9 mouse cellular contexts compared by ENCODE assay signal in the genomic region with DNA sequence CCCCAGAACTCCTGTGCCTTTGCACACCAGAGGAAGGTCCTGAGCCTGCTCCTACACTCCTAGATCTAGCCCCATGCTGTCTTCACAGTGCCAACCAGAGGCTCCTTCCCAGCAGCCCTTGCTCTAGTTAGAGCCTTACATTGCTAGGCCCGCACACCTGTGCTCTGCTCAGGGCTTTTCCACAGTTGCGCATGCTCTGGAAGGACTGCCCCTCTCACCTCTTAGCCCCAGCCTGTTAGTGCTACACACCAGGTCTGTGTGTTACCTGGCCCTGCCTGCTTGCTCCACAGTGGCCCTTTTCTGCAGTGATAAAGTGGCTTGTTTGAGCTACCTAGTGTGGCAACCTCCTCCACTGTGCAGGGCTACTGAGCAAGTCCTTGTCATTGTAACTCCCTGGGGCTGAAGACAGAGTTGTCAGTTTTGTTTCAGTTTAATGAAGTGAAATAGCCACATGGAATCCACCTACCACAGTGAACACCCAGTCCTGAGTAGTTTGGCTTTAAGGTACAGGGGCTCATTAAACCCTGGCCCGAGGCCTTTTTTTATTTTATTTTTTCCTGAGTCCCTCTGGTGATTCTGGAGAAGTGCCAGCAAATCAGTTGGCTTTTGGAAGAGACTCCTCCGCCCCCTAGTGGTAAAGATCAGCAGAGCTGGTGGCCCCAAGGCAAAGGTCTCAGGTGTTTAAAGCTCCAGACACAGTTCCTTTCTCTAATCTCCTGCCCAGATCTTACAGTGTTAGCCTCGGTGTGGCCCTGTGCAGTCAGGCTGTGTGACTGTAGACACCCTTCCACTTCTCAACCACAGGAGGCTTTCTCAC. TPM values are rescaled to one million over a fixed set of nuclear protein-coding genes. Genes with fewer than 3 reads are reported as not detected.
DNase-seq lines count a peak whose midpoint lies in the region; ATAC-seq and TF ChIP-seq lines count a peak whose summit lies in the region.
"Had no signal": no experiment of that assay in that cellular context is flagged by ENCODE, and none has a peak within 500 bp of the region (broad histone marks: within the 10 kb centered on the region; RNA-seq: fewer than 3 reads in every experiment).

No protein-coding gene starts in this region.

- peak; percentile 45 for DNase-seq in adrenal gland, adult 8-10 months
- peak; percentile 64 for DNase-seq in embryo, embryonic 9.5 days (ENCODE audit: extremely low spot score)
- peak; percentile 93 for DNase-seq in kidney, postnatal 0 days (ENCODE audit: low spot score)
- DNase-seq in liver, embryonic 13.5 days: peak; percentile 59
- peak; percentile 71 for DNase-seq in neural tube, embryonic 11.5 days (ENCODE audit: low spot score)
- DNase-seq in testis, postnatal 14 days (ENCODE audit: low spot score): peak; percentile 43

- H3K4me1 ChIP-seq in heart, embryonic 14.5 days (ENCODE audit: control insufficient read depth in 2 of 2, insufficient read depth in 2 of 2, low read length in 2 of 2): peaks cover 0 to 4% of the 10 kb centered on the region in 2 experiments; a peak in 1 of 4 replicates
- no peaks in the 10 kb centered on the region; the same call in 1 of the 2 replicates for H3K4me1 ChIP-seq in kidney, postnatal 0 days (replicated peaks; ENCODE audit: insufficient read depth, low read length)
- H3K4me1 ChIP-seq in liver, embryonic 13.5 days (replicated peaks): peaks cover 27% of the 10 kb centered on the region
- H3K4me1 ChIP-seq in neural tube, embryonic 11.5 days (ENCODE audit: control insufficient read depth, insufficient read depth, low read length): no peaks in the 10 kb centered on the region

- no peak overlapping the region for H3K9ac ChIP-seq in heart, embryonic 14.5 days (ENCODE audit: low read length)
- H3K9ac ChIP-seq in kidney, postnatal 0 days (ENCODE audit: low read depth, low read length): no peak overlapping the region
- 0 out of 2 replicates have a peak overlapping the region, but pooled peaks have one; percentile 23 for H3K9ac ChIP-seq in liver, embryonic 13.5 days
- H3K9ac ChIP-seq in neural tube, embryonic 11.5 days (ENCODE audit: low read length): no peak overlapping the region

- H3K36me3 ChIP-seq in heart, embryonic 14.5 days (ENCODE audit: control insufficient read depth, insufficient read depth, low read length): peaks cover 63% of the 10 kb centered on the region
- H3K36me3 ChIP-seq in kidney, postnatal 0 days (ENCODE audit: insufficient read depth, low read length): peaks cover 8% of the 10 kb centered on the region
- H3K36me3 ChIP-seq in liver, embryonic 13.5 days: peaks cover 74% of the 10 kb centered on the region
- H3K36me3 ChIP-seq in neural tube, embryonic 11.5 days (ENCODE audit: control insufficient read depth, insufficient read depth, low read length): peaks cover 8% of the 10 kb centered on the region

- H3K4me2 ChIP-seq in heart, embryonic 14.5 days (ENCODE audit: low read length): no peak overlapping the region
- H3K4me2 ChIP-seq in kidney, postnatal 0 days (ENCODE audit: low read length): no peak overlapping the region
- no peak overlapping the region for H3K4me2 ChIP-seq in liver, embryonic 13.5 days
- no peak overlapping the region for H3K4me2 ChIP-seq in neural tube, embryonic 11.5 days (ENCODE audit: low read depth)

- no peak overlapping the region for H3K4me3 ChIP-seq in heart, embryonic 14.5 days (ENCODE audit: control insufficient read depth in 1 of 2, insufficient read depth in 1 of 2, low read depth in 1 of 2, low read length in 2 of 2)
- no peak overlapping the region for H3K4me3 ChIP-seq in kidney, postnatal 0 days (replicated peaks; ENCODE audit: low read depth, low read length)
- no peak overlapping the region for H3K4me3 ChIP-seq in liver, embryonic 13.5 days (replicated peaks)
- no peak overlapping the region for H3K4me3 ChIP-seq in neural tube, embryonic 11.5 days (ENCODE audit: low read depth, low read length)

- TF ChIP-seq CTCF in kidney, postnatal 0 days (IDR thresholded peaks at IDR 0.05; ENCODE audit: low read depth): peak; percentile 86

- H3K9me3 ChIP-seq in heart, embryonic 14.5 days (ENCODE audit: control insufficient read depth, low read length): peaks cover 4% of the 10 kb centered on the region; the same call in 1 of the 2 replicates
- H3K9me3 ChIP-seq in kidney, postnatal 0 days (replicated peaks; ENCODE audit: low read length): no peaks in the 10 kb centered on the region
- peaks cover 5% of the 10 kb centered on the region for H3K9me3 ChIP-seq in liver, embryonic 13.5 days (replicated peaks)
- no peaks in the 10 kb centered on the region; the same call in 1 of the 2 replicates for H3K9me3 ChIP-seq in neural tube, embryonic 11.5 days (ENCODE audit: control insufficient read depth, low read length)

- ATAC-seq in CD4-positive, CD25-positive, alpha-beta regulatory T cell, adult 4 months: peak; percentile 86
- ATAC-seq in heart, embryonic 14.5 days (ENCODE audit: insufficient number of reproducible peaks, insufficient read depth, low FRiP score, low read depth): peak; percentile 32; the same call in 1 of the 2 replicates
- ATAC-seq in kidney, postnatal 0 days (replicated peaks; ENCODE audit: low FRiP score, low read depth): peak; percentile 72
- peak; percentile 30 for ATAC-seq in liver, embryonic 13.5 days (ENCODE audit: low read depth)
- ATAC-seq in neural tube, embryonic 11.5 days (ENCODE audit: insufficient read depth, low FRiP score, low TSS enrichment): peak; percentile 66; the same call in 1 of the 2 replicates

- no peak overlapping the region for H3K27ac ChIP-seq in heart, embryonic 14.5 days (replicated peaks in 1 of 2; ENCODE audit: control insufficient read depth in 1 of 2, insufficient read depth in 1 of 2, low read depth in 2 of 2, low read length in 2 of 2)
- no peak overlapping the region; the same call in 1 of the 2 replicates for H3K27ac ChIP-seq in kidney, postnatal 0 days
- peak overlapping the region; percentile 35 for H3K27ac ChIP-seq in liver, embryonic 13.5 days
- H3K27ac ChIP-seq in neural tube, embryonic 11.5 days (ENCODE audit: low read depth, low read length): 0 out of 2 replicates have a peak overlapping the region, but pooled peaks have one; percentile 27

- WGBS in heart, embryonic 14.5 days: 44% methylated on average over 5 of the region's 5 CpGs
- WGBS in kidney, postnatal 0 days: 43% methylated on average over 5 of the region's 5 CpGs
- 42% methylated on average over 5 of the region's 5 CpGs for WGBS in liver, embryonic 13.5 days (ENCODE audit: insufficient replicate concordance)
- WGBS in neural tube, embryonic 11.5 days: 57% methylated on average over 5 of the region's 5 CpGs

- H3K27me3 ChIP-seq in heart, embryonic 14.5 days (ENCODE audit: control insufficient read depth, insufficient read depth, low read length): no peaks in the 10 kb centered on the region
- H3K27me3 ChIP-seq in kidney, postnatal 0 days (ENCODE audit: insufficient read depth, low read length): no peaks in the 10 kb centered on the region
- H3K27me3 ChIP-seq in liver, embryonic 13.5 days: no peaks in the 10 kb centered on the region
- no peaks in the 10 kb centered on the region for H3K27me3 ChIP-seq in neural tube, embryonic 11.5 days (ENCODE audit: control insufficient read depth, insufficient read depth, low read length)

RNA-seq across cellular contexts. Expression of a gene that starts 7.3 kb away (rescaled TPM):
- polyA plus RNA-seq in CD4-positive, CD25-positive, alpha-beta regulatory T cell, adult 4 months (2017; shearing (Covaris generic)): 10 to 100 TPM; 27.9 to 29.4 TPM
- 10 to 100 TPM; 20.2 to 39.0 (median 25.9) TPM for total RNA-seq in adrenal gland, adult 8-10 months (2022)
- polyA plus RNA-seq in heart, embryonic 14.5 days (2014; fragmentation: Nextera tagmentation; extraction: Ambion mirVana): 18.4 and 20.7 TPM in 2 replicates
- 20.6 and 20.8 TPM in 2 replicates for polyA plus RNA-seq in kidney, postnatal 0 days (2015; fragmentation: Nextera tagmentation; extraction: Ambion mirVana)
- 15.2 and 16.5 TPM in 2 replicates for polyA plus RNA-seq in liver, embryonic 13.5 days (2015; fragmentation: Nextera tagmentation; extraction: Ambion mirVana)
- polyA plus RNA-seq in neural tube, embryonic 11.5 days (2014; fragmentation: Nextera tagmentation; extraction: Ambion mirVana): 21.8 and 27.3 TPM in 2 replicates

RNA-seq across cellular contexts. Expression of a gene that starts 36.7 kb away (rescaled TPM):
- 100 to 1,000 TPM; 130 to 152 TPM for polyA plus RNA-seq in CD4-positive, CD25-positive, alpha-beta regulatory T cell, adult 4 months (2017; shearing (Covaris generic))
- total RNA-seq in adrenal gland, adult 8-10 months (2022): 1 to 10 TPM in 2 of 4 experiments, under 1 TPM in 2; 0.70 to 2.0 (median 1.2) TPM
- polyA plus RNA-seq in heart, embryonic 14.5 days (2014; fragmentation: Nextera tagmentation; extraction: Ambion mirVana): 1.4 and 1.8 TPM in 2 replicates
- 8.0 and 9.6 TPM in 2 replicates for polyA plus RNA-seq in kidney, postnatal 0 days (2015; fragmentation: Nextera tagmentation; extraction: Ambion mirVana)
- 126 and 128 TPM in 2 replicates for polyA plus RNA-seq in liver, embryonic 13.5 days (2015; fragmentation: Nextera tagmentation; extraction: Ambion mirVana)
- 2.4 and 3.8 TPM in 2 replicates for polyA plus RNA-seq in neural tube, embryonic 11.5 days (2014; fragmentation: Nextera tagmentation; extraction: Ambion mirVana)

RNA-seq across cellular contexts. Expression of a gene that starts 45.4 kb away (rescaled TPM):
- under 1 TPM; 0.35 to 0.56 TPM for polyA plus RNA-seq in CD4-positive, CD25-positive, alpha-beta regulatory T cell, adult 4 months (2017; shearing (Covaris generic))
- total RNA-seq in adrenal gland, adult 8-10 months (2022): not detected
- polyA plus RNA-seq in heart, embryonic 14.5 days (2014; fragmentation: Nextera tagmentation; extraction: Ambion mirVana): not detected in 2 replicates
- polyA plus RNA-seq in kidney, postnatal 0 days (2015; fragmentation: Nextera tagmentation; extraction: Ambion mirVana): not detected in 2 replicates
- polyA plus RNA-seq in liver, embryonic 13.5 days (2015; fragmentation: Nextera tagmentation; extraction: Ambion mirVana): not detected in 2 replicates
- polyA plus RNA-seq in neural tube, embryonic 11.5 days (2014; fragmentation: Nextera tagmentation; extraction: Ambion mirVana): not detected in 2 replicates

RNA-seq across cellular contexts. Expression of a gene that starts 55.5 kb away (rescaled TPM):
- polyA plus RNA-seq in CD4-positive, CD25-positive, alpha-beta regulatory T cell, adult 4 months (2017; shearing (Covaris generic)): 1 to 10 TPM in 1 of 2 experiments, under 1 TPM in 1; 0.66 to 5.8 TPM
- total RNA-seq in adrenal gland, adult 8-10 months (2022): 10 to 100 TPM in 3 of 4 experiments, 1 to 10 TPM in 1; 9.6 to 19.2 (median 10.2) TPM
- 7.9 and 8.2 TPM in 2 replicates for polyA plus RNA-seq in heart, embryonic 14.5 days (2014; fragmentation: Nextera tagmentation; extraction: Ambion mirVana)
- 11.5 and 15.9 TPM in 2 replicates for polyA plus RNA-seq in kidney, postnatal 0 days (2015; fragmentation: Nextera tagmentation; extraction: Ambion mirVana)
- polyA plus RNA-seq in liver, embryonic 13.5 days (2015; fragmentation: Nextera tagmentation; extraction: Ambion mirVana): 1.9 and 2.3 TPM in 2 replicates
- polyA plus RNA-seq in neural tube, embryonic 11.5 days (2014; fragmentation: Nextera tagmentation; extraction: Ambion mirVana): 1.5 and 2.2 TPM in 2 replicates

RNA-seq across cellular contexts. Expression of a gene that starts 57.7 kb away (rescaled TPM):
- under 1 TPM in 1 of 2 experiments, not detected in 1; 0.19 TPM for polyA plus RNA-seq in CD4-positive, CD25-positive, alpha-beta regulatory T cell, adult 4 months (2017; shearing (Covaris generic))
- not detected for total RNA-seq in adrenal gland, adult 8-10 months (2022)
- not detected in 2 replicates for polyA plus RNA-seq in heart, embryonic 14.5 days (2014; fragmentation: Nextera tagmentation; extraction: Ambion mirVana)
- not detected in 2 replicates for polyA plus RNA-seq in kidney, postnatal 0 days (2015; fragmentation: Nextera tagmentation; extraction: Ambion mirVana)
- not detected in 2 replicates for polyA plus RNA-seq in liver, embryonic 13.5 days (2015; fragmentation: Nextera tagmentation; extraction: Ambion mirVana)
- polyA plus RNA-seq in neural tube, embryonic 11.5 days (2014; fragmentation: Nextera tagmentation; extraction: Ambion mirVana): not detected in 2 replicates
- polyA plus RNA-seq: frontal cortex, adult 2 months had no signal

Comparison
In these comparisons a context has a peak if more than half of its experiments do, and no peak if none do; other contexts are left out.
1. ATAC-seq: peak in every context shown above with its lines; median percentile 86 in CD4-positive, CD25-positive, alpha-beta regulatory T cell, adult 4 months; 72 in kidney, postnatal 0 days; 66 in neural tube, embryonic 11.5 days; 32 in heart, embryonic 14.5 days; 30 in liver, embryonic 13.5 days.
2. DNase-seq: peak in every context shown above with its lines; median percentile 93 in kidney, postnatal 0 days; 71 in neural tube, embryonic 11.5 days; 64 in embryo, embryonic 9.5 days; 59 in liver, embryonic 13.5 days; 45 in adrenal gland, adult 8-10 months; 43 in testis, postnatal 14 days.
3. H3K27ac ChIP-seq: peak in liver, embryonic 13.5 days (single experiment) and neural tube, embryonic 11.5 days (single experiment); none in heart, embryonic 14.5 days (0 of 2) and kidney, postnatal 0 days (single experiment).
4. RNA of a gene that starts 36.7 kb away (polyA plus RNA-seq): 130 to 152 TPM in CD4-positive, CD25-positive, alpha-beta regulatory T cell, adult 4 months and 126 to 128 TPM in liver, embryonic 13.5 days; 8.0 to 9.6 TPM in kidney, postnatal 0 days, 2.4 to 3.8 TPM in neural tube, embryonic 11.5 days and 1.4 to 1.8 TPM in heart, embryonic 14.5 days; every median in the first group is over 10 times any median in the second.